Mouse (Mus musculus): ENCODE measurements around the gene Slco2b1. TPM values are rescaled to one million over a fixed set of nuclear protein-coding genes. Genes with fewer than 3 reads are reported as not detected.
"Not testable (repeated sequence)": the region's sequence is repeated elsewhere in the genome, so short reads cannot be mapped to it uniquely, and the experiment has no call there.

Gene Slco2b1
- total RNA-seq, 2 experiments from 2014 or later, result 5.2 to 7.1 TPM

- H3K4me3 ChIP-seq, result peak overlapping the region; percentile 72
- intact Hi-C loops (cut with DNase I), result no loop called here
- DNase-seq, result peak; percentile 74
- peak overlapping the region; percentile 88 for H3K27ac ChIP-seq
- no peak for TF ChIP-seq CTCF (IDR thresholded peaks at IDR 0.05)
Observed at GRCm38 (mm10) chr7:99706341-99707037, 4.7 kb downstream of the Slco2b1 start.

DNA sequence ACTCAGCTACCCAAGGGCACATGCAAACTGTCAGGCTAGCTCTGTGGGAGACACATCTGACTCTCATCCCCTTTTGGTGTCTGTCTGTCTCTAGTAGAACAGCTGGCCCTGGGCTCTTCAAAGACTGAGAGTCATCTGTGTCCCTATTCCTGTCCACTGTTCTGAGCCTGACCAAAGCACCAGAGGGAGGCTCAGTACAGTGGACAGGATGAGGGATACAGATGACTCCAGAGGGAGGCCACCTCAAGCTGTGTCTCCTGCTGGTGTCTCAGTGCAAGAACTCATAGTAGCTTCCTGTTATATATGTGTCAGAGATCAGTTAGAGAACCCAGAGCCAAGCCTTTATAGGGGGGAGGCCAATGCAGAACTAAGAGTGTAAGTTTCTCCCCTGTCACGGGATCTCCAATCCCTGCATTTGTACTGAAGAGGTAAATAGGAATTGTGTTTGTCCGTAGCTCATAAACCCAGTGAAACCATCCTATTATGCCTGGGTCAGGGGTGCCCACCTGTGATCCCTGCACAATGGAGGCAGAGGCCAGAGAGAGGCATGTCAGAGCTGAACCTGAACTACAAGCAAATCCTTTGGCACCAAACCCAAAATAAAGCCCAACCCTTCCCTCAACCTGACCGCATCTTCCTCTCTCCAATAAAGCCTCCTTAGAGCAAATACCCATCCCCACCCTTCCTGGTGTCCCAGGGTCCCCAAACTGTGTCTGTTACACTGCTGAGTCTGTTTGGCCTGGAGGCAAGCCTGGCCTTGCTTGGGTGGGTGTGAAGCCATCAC is 6.2 kb downstream of the Slco2b1 start:
- intact Hi-C loops (cut with DNase I), result no loop called here
- H3K27ac ChIP-seq, result peak overlapping the region; percentile 88
- H3K4me3 ChIP-seq, result peak overlapping the region; percentile 72
- no peak for DNase-seq
- TF ChIP-seq CTCF (IDR thresholded peaks at IDR 0.05), result no peak

DNA sequence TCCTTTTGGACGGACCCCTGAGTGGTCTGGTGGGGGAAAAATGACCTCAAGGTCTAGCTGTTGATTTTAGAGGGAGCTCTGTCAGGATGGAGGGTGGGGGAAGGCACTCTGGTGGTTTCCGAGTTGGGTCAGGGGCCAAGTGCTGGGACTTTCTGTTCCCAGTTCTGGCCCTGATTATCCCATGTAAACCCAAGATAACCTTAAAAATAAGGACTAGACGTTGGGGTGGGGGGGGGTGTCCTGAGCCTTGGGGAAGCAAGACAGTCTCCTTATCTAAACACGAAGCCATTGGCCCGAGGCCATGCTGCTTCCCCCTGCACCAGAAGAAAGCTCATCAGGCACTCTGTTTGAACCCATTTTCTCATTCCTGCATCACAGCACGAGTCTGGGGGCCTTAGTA is 8.9 kb downstream of the Slco2b1 start:
- TF ChIP-seq CTCF (IDR thresholded peaks at IDR 0.05), result no peak
- DNase-seq, result peak; percentile 19
- H3K27ac ChIP-seq, result peak overlapping the region; percentile 58
- intact Hi-C loops (cut with DNase I), result no loop called here
- H3K4me3 ChIP-seq, result peak overlapping the region; percentile 38

DNA sequence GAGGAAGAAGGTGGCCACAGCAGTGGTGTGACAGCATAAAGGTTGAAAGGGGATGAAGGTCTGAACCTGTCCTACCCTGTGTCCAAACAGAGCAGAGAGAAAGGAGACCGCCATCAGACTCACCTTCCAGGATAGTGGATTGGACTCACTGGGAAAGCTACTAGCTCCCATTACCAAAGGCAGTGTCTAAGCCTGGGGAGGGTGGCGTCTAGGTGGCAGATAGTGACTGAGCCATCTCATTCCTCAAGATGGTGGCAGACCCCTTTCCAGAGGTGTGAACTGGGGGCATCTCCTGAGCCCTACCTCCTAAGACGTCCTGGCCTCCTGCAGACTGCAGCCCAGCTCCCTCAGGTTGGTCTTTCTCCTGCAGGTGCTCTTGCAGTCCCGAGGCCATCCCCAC is 10.5 kb downstream of the Slco2b1 start:
- DNase-seq, result no peak
- Histone ChIP-seq H3K4me3 (no peak overlapping the region; the same call in 1 of the 2 replicates), H3K27ac (peak overlapping the region; percentile 73)
- no peak for TF ChIP-seq CTCF (IDR thresholded peaks at IDR 0.05)
- intact Hi-C loops (cut with DNase I), result no loop called here

- Histone ChIP-seq H3K4me3 (no peak overlapping the region; the same call in 1 of the 2 replicates), H3K27ac (peak overlapping the region; percentile 73)
- TF ChIP-seq CTCF (IDR thresholded peaks at IDR 0.05), result no peak
- intact Hi-C loops (cut with DNase I), result no loop called here
- DNase-seq, result peak; percentile 70
Observed at GRCm38 (mm10) chr7:99699709-99700151, 11.4 kb downstream of the Slco2b1 start.

GRCm38 (mm10) chr7:99699106-99699505 is 12.0 kb downstream of the Slco2b1 start:
- Histone ChIP-seq H3K4me3 (no peak overlapping the region), H3K27ac (peak overlapping the region; percentile 73)
- TF ChIP-seq CTCF (IDR thresholded peaks at IDR 0.05), result no peak
- no peak for DNase-seq
- intact Hi-C loops (cut with DNase I), result no loop called here

GRCm38 (mm10) chr7:99698576-99698975 is 12.6 kb downstream of the Slco2b1 start:
- TF ChIP-seq CTCF (IDR thresholded peaks at IDR 0.05), result no peak
- no peak for DNase-seq
- intact Hi-C loops (cut with DNase I), result no loop called here
- no peak overlapping the region for H3K4me3 ChIP-seq
- H3K27ac ChIP-seq, result peak overlapping the region; percentile 73

- peak overlapping the region; percentile 51 for H3K27ac ChIP-seq
- no peak for TF ChIP-seq CTCF (IDR thresholded peaks at IDR 0.05)
Observed at GRCm38 (mm10) chr7:99695471-99696057, 15.6 kb downstream of the Slco2b1 start.

DNA sequence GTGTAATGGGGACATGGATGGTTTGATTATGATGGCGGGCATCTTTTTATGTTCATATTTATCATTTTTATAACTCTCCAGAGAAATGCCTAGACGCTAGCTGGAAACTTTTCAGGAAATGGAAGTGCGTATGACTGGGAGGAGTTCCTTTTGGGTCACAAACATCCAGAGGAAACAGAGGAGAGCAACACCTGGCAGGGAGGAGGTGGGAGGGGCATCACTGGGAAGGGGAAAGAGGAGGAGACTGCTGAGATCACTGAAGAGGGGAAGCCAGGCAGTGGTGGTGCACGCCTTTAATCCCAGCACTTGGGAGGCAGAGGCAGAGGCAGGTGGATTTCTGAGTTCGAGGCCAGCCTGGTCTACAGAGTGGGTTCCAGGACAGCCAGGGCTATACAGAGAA is 16.7 kb downstream of the Slco2b1 start:
- intact Hi-C loops (cut with DNase I); H3K4me3 ChIP-seq; DNase-seq: not testable (repeated sequence)
- peak overlapping the region; percentile 73 for H3K27ac ChIP-seq

More at GRCm38 (mm10) chr7:99695471-99696057, 15.6 kb downstream of the Slco2b1 start:
- no peak for DNase-seq
- H3K4me3 ChIP-seq, result peak overlapping the region; percentile 19; the same call in 1 of the 2 replicates
- intact Hi-C loops (cut with DNase I), result no loop called here

- Histone ChIP-seq H3K27ac (peak overlapping the region; percentile 73), H3K4me3 (no peak overlapping the region)
- no peak for DNase-seq
- TF ChIP-seq CTCF (IDR thresholded peaks at IDR 0.05), result no peak
- intact Hi-C loops (cut with DNase I), result no loop called here
Observed at GRCm38 (mm10) chr7:99693976-99694375, 17.2 kb downstream of the Slco2b1 start.

GRCm38 (mm10) chr7:99693387-99693786 is 17.8 kb downstream of the Slco2b1 start:
- intact Hi-C loops (cut with DNase I), result no loop called here
- no peak for DNase-seq
- TF ChIP-seq CTCF (IDR thresholded peaks at IDR 0.05), result no peak
- H3K4me3 ChIP-seq, result no peak overlapping the region
- no peak overlapping the region; the same call in 1 of the 2 replicates for H3K27ac ChIP-seq

- no peak overlapping the region for H3K4me3 ChIP-seq
- H3K27ac ChIP-seq, result peak overlapping the region; percentile 24
- intact Hi-C loops (cut with DNase I), result no loop called here
- no peak for TF ChIP-seq CTCF (IDR thresholded peaks at IDR 0.05)
- no peak for DNase-seq
Observed at GRCm38 (mm10) chr7:99692396-99692795, 18.7 kb downstream of the Slco2b1 start.

- TF ChIP-seq CTCF (IDR thresholded peaks at IDR 0.05), result no peak
- Histone ChIP-seq H3K4me3 (no peak overlapping the region), H3K27ac (peak overlapping the region; percentile 36; the same call in 1 of the 2 replicates)
- DNase-seq, result no peak
- intact Hi-C loops (cut with DNase I), result no loop called here
Observed at GRCm38 (mm10) chr7:99690819-99691218, 20.3 kb downstream of the Slco2b1 start.
